Mouse (Mus musculus) liver, adult (tissue): ENCODE measurements around the gene Tnk2.

Experiments used
- GATA4 ChIP-seq: IDR thresholded peaks from 2 replicates; pipeline ENCODE4 v1.6.1; 2014; ENCODE audit warnings: mild to moderate bottlenecking, low read length; ENCODE audit not compliant: insufficient replicate concordance

Tnk2 gene

GRCm38 (mm10) chr16:32643661-32644061 lies at the start of gene Tnk2:
Tnk2 (plus strand) TSS chr16:32643874.
- TF ChIP-seq GATA4, result no peak

GRCm38 (mm10) chr16:32593916-32594315 lies 49.8 kb upstream of the Tnk2 start:
- no peak for TF ChIP-seq GATA4

DNA sequence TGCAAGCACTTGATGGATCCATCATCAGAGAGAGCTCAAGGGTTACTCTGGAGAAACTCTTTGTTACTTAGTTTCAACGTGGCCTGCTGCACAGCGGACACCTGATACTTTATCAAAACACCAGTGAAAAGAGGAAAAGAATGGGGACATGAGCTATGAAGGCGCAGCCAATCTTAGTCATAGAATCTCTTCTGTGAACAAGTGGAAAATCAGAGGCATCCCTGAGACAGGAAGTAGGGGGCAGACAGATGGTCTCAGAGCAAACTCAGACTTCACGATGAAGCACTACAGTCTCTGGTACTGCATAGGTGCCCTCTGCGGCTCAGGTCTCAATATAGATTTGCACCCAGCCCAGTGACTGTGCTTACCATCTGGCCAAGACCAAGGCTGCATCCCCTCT lies 49.0 kb upstream of the Tnk2 start:
- TF ChIP-seq GATA4, result no peak

DNA sequence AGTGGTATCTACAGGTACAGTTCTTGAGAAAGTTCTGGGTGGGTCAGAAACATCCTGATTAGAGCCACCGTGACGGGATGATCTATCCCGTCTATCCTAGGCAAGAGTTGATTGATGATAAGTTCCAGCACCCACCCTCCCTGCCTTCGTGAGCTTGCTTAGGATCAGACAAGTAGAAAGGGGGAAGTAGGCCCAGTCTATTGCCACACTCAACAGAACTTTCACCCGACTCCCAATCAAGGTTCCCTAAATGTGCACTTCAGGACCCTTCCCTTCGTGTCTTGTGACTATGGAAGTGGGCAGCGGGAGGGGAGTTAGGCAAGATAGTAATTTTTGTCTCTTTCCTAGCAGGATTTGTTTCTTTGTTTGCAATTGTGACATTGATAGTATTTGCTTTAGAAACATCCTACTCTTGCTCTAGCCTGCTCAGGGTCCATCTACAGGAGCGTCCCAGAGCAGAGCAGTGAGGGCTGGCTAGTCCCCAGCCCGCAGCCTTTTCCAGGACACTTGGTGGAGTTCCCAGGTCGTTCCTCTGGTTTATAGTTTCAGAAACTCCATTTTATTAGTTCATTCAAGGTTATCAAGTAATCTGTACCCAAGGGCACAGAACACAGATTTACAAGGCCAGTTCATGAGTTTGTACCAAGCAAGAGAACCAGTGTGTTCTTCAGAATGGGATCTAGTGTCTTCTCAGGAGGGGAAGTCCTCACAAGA lies 48.4 kb upstream of the Tnk2 start:
- peak; percentile 41; the same call in 1 of the 2 replicates for TF ChIP-seq GATA4

DNA sequence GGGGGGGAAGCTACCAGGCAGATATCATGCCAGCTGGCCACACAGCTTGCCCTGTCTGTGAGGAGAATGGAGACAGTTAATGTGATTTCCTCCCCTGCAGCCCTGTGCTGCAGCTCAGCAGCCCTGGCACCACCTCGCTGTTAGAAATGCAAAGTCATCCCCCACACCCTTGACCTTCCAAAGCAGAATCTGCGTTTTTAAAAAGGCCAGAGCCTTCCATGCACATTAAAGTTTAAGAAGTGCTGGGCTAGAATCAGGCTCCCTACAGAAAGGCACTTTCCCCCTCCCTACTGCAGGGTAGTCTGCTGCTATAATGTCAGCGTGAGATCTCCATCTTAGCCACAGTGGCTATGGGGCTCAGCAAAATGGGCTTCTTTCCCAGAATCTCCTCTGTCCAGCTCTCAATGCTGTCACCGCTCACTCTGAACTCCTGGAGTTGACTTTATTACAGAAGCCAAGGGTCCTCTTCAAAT lies 45.7 kb upstream of the Tnk2 start:
- no peak for TF ChIP-seq GATA4

GRCm38 (mm10) chr16:32599151-32599550 lies 44.5 kb upstream of the Tnk2 start:
- TF ChIP-seq GATA4, result no peak

DNA sequence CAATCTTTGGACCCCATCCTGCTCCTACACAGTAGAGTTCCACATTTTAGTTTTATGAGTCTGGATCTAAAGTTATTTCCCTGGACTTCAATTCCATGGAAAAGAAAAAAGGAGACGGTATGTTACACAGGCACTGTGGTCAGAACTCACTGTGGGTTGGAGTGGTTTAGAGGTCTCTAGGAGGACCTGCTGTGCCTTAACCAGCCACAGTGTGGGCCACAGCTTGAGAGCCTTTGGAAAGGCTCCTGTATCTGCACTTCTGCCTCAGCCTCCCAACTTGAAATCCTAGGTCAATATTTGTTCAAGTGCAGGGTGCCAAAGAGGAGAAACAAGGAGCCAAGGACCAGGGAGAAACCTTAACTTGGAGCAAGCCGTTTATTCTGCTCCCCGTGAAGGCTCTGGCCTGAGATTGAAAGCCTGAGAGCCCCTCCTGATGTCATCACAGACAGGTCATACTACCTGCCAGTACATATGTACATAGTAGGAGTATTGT lies 41.4 kb upstream of the Tnk2 start:
- TF ChIP-seq GATA4, result no peak

GRCm38 (mm10) chr16:32607562-32608343 lies 35.9 kb upstream of the Tnk2 start:
- no peak for TF ChIP-seq GATA4

- no peak for TF ChIP-seq GATA4
Measured at GRCm38 (mm10) chr16:32608344-32608711, 35.3 kb upstream of the Tnk2 start.

GRCm38 (mm10) chr16:32608712-32609400 lies 34.8 kb upstream of the Tnk2 start, which contains the start of gene Tfrc:
Tfrc (plus strand) TSS chr16:32608920.
- TF ChIP-seq GATA4, result peak; percentile 9; the same call in 1 of the 2 replicates

- no peak for TF ChIP-seq GATA4
Measured at GRCm38 (mm10) chr16:32609401-32609779, 34.3 kb upstream of the Tnk2 start.

GRCm38 (mm10) chr16:32610460-32611255 lies 33.0 kb upstream of the Tnk2 start:
- no peak for TF ChIP-seq GATA4

DNA sequence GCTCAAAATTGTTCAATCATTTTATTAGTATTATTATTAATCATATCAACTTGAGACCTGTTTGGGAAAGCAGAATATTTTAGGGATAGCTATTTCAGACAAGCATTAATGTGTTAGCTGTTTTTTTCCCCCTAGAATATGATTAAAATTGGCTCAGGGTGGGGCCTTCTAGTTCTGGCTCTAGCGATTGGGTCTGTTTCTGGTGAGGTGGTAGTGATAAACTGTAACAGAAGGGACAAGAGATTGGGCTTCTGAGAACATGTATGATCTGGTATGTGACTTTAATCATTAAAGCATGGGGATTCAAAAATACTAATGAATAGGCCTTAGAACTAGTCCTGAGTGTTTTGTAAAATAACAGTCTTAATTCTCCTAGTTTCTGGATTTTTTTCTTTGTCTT lies 31.6 kb upstream of the Tnk2 start:
- no peak for TF ChIP-seq GATA4

DNA sequence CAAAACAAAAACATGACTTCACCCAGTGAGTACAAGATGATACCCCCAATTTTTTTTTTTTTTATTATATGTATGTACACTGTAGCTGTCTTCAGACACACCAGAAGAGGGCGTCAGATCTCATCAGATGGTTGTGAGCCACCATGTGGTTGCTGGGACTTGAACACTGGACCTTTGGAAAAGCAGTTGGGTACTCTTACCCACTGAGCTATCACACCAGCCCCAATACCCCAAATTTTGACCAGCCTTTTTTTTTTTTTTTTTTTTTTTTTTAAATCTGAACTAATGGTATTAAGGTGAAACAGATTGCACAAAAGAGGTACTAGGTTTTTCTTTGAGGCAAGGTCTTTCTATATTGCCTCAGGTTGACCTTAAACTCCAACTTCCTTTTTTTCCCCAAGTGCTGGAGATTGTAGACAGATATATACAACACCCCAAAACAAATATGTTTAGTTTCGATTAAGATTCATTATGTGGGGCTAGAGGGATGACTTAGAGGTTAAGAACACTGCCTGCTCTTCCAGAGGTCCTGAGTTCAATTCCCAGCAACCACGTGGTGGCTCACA lies 30.3 kb upstream of the Tnk2 start:
- no peak for TF ChIP-seq GATA4
